Mouse (Mus musculus) MEL (cell line): ENCODE results near the gene Npas4. TPM values are rescaled to one million over a fixed set of nuclear protein-coding genes. Genes with fewer than 3 reads are reported as not detected.
"Not testable (repeated sequence)": the region's sequence is repeated elsewhere in the genome, so short reads cannot be mapped to it uniquely, and the experiment has no call there.

Experiments used
- DNase-seq: peaks from one replicate; pipeline ENCODE4 v3.0.0; 2011; ENCODE audit warnings: low read depth, low spot score
- H3K27ac ChIP-seq: 2 replicates; pipeline ENCODE4 v1.5.1; 2012; ENCODE audit warnings: low read depth, mild to moderate bottlenecking, control low read depth, low read length, moderate library complexity; ENCODE audit not compliant: control insufficient read depth
- H3K27me3 ChIP-seq, 2 experiments: fragments of 150-350 bp in 1 of 2; sonication (generic) in 1 of 2; 2 replicates each; pipeline ENCODE4 v1.6.1; 2012; ENCODE audit warnings: low read length in 2 of 2, mild to moderate bottlenecking in 2 of 2, improper control_type of control experiment in 1 of 2, moderate library complexity in 1 of 2; ENCODE audit not compliant: insufficient read depth in 2 of 2, control insufficient read depth in 1 of 2
- H3K36me3 ChIP-seq, 2 experiments: 2 replicates each; pipeline ENCODE4 v1.6.1; 2012 to 2014; ENCODE audit warnings: low read length in 2 of 2, improper control_type of control experiment in 1 of 2, inconsistent platforms in 1 of 2, mild to moderate bottlenecking in 1 of 2; ENCODE audit not compliant: insufficient read depth in 2 of 2, control insufficient read depth in 1 of 2
- H3K4me1 ChIP-seq, 2 experiments: fragments of 150-350 bp in 1 of 2; sonication (generic) in 1 of 2; 2 replicates each; pipeline ENCODE4 v1.6.1; 2012; ENCODE audit warnings: low read length in 2 of 2, improper control_type of control experiment in 1 of 2, mild to moderate bottlenecking in 1 of 2; ENCODE audit not compliant: insufficient read depth in 2 of 2, control insufficient read depth in 1 of 2
- H3K4me3 ChIP-seq, 2 experiments: fragments of 150-350 bp in 1 of 2; sonication (generic) in 1 of 2; 2 replicates each; pipeline ENCODE4 v1.5.1; 2012; ENCODE audit warnings: low read depth in 2 of 2, low read length in 2 of 2, mild to moderate bottlenecking in 2 of 2, moderate library complexity in 2 of 2, control low read depth in 1 of 2, improper control_type of control experiment in 1 of 2; ENCODE audit not compliant: control insufficient read depth in 1 of 2, insufficient read depth in 1 of 2
- H3K79me2 ChIP-seq: 2 replicates; pipeline ENCODE4 v1.6.1; 2012; ENCODE audit warnings: mild to moderate bottlenecking, low read length, moderate library complexity; ENCODE audit not compliant: control insufficient read depth, poor library complexity, insufficient read depth
- H3K9ac ChIP-seq: 2 replicates; pipeline ENCODE4 v1.6.1; 2012; ENCODE audit warnings: low read depth, mild to moderate bottlenecking, control low read depth, low read length, moderate library complexity; ENCODE audit not compliant: control insufficient read depth, poor library complexity, severe bottlenecking
- H3K9me3 ChIP-seq: fragments of 150-350 bp; sonication (generic); replicated peaks from 2 replicates; pipeline ENCODE4 v1.6.1; 2012; ENCODE audit warnings: mild to moderate bottlenecking, low read length, improper control_type of control experiment, moderate library complexity; ENCODE audit not compliant: insufficient read depth
- BHLHE40 ChIP-seq: IDR thresholded peaks from 2 replicates; pipeline ENCODE4 v1.6.1; 2012; ENCODE audit warnings: low read depth, mild to moderate bottlenecking, inconsistent platforms, low read length, improper control_type of control experiment, borderline replicate concordance
- EP300 ChIP-seq, 2 experiments: IDR thresholded peaks; 2 replicates each; pipeline ENCODE4 v1.6.1; 2011; ENCODE audit warnings: improper control_type of control experiment in 2 of 2, low read length in 2 of 2, low read depth in 1 of 2, mild to moderate bottlenecking in 1 of 2
- ETS1 ChIP-seq: IDR thresholded peaks from 2 replicates; pipeline ENCODE4 v1.6.1; 2012; ENCODE audit warnings: low read depth, mild to moderate bottlenecking, inconsistent platforms, low read length, improper control_type of control experiment, moderate library complexity
- GABPA ChIP-seq: IDR thresholded peaks from 2 replicates; pipeline ENCODE4 v1.6.1; 2012; ENCODE audit warnings: low read depth, mild to moderate bottlenecking, inconsistent platforms, low read length, improper control_type of control experiment, moderate library complexity
- GATA1 ChIP-seq: IDR thresholded peaks from 2 replicates; pipeline ENCODE4 v1.6.1; 2011; ENCODE audit warnings: low read depth, low read length, improper control_type of control experiment
- HCFC1 ChIP-seq: IDR thresholded peaks from 2 replicates; pipeline ENCODE4 v1.6.1; 2012; ENCODE audit warnings: low read depth, mild to moderate bottlenecking, inconsistent platforms, low read length, improper control_type of control experiment, moderate library complexity
- MAZ ChIP-seq: IDR thresholded peaks from 2 replicates; pipeline ENCODE4 v1.6.1; 2012; ENCODE audit warnings: low read depth, mild to moderate bottlenecking, inconsistent platforms, low read length, improper control_type of control experiment
- MYB ChIP-seq: IDR thresholded peaks from 2 replicates; pipeline ENCODE4 v1.6.1; 2011; ENCODE audit warnings: mild to moderate bottlenecking, low read depth, low read length, improper control_type of control experiment
- NELFE ChIP-seq: IDR thresholded peaks from 2 replicates; pipeline ENCODE4 v1.6.1; 2011; ENCODE audit warnings: low read depth, low read length, improper control_type of control experiment
- POLR2AphosphoS2 ChIP-seq: IDR thresholded peaks from 2 replicates; pipeline ENCODE4 v1.6.1; 2011; ENCODE audit warnings: low read length, improper control_type of control experiment
- TBP ChIP-seq: IDR thresholded peaks from 2 replicates; pipeline ENCODE4 v1.8.0; 2011; ENCODE audit warnings: low read depth, low read length, improper control_type of control experiment
- TCF12 ChIP-seq: IDR thresholded peaks from 2 replicates; pipeline ENCODE4 v1.6.1; 2014; ENCODE audit warnings: low read depth, mild to moderate bottlenecking, inconsistent platforms, low read length, improper control_type of control experiment, moderate library complexity
- USF1 ChIP-seq: IDR thresholded peaks from 2 replicates; pipeline ENCODE4 v1.6.1; 2014; ENCODE audit warnings: low read depth, mild to moderate bottlenecking, inconsistent platforms, low read length, improper control_type of control experiment, moderate library complexity
- ZC3H11A ChIP-seq: IDR thresholded peaks from 2 replicates; pipeline ENCODE4 v1.6.1; 2012; ENCODE audit warnings: low read depth, mild to moderate bottlenecking, inconsistent platforms, low read length, improper control_type of control experiment
- ZKSCAN1 ChIP-seq: IDR thresholded peaks from 2 replicates; pipeline ENCODE4 v1.6.1; 2012; ENCODE audit warnings: low read depth, mild to moderate bottlenecking, inconsistent platforms, low read length, improper control_type of control experiment, moderate library complexity
- polyA plus RNA-seq, 2 experiments: library from polyadenylated mRNA; stranded (reverse) in 1 of 2; unstranded in 1 of 2; fragments of >175 nt in 1 of 2; fragments of >200 nt in 1 of 2; gene quantifications; 2 replicates each; pipeline versions ENCODE4 v1.2.1 to v1.2.4; 2012; ENCODE audit warnings: low replicate concordance in 2 of 2, low read depth in 1 of 2; ENCODE audit not compliant: insufficient read length in 2 of 2, insufficient read depth in 1 of 2, missing spikeins in 1 of 2
- total RNA-seq: library from RNA; depleted of rRNA; stranded (reverse); fragments of 300-350 nt; gene quantifications from 2 replicates; pipeline ENCODE4 v1.2.3, GENCODE M21; 2012

Npas4 gene
- total and polyA plus RNA-seq, 3 experiments = not detected

GRCm38 (mm10) chr19:4961928-4962601 lies 28.1 kb downstream of the Npas4 start, which contains the start of gene Mrpl11 (continued):
- TF ChIP-seq GABPA = no peak
- TF ChIP-seq USF1 = 0 out of 2 replicates have a peak, but pooled peaks have one; percentile 34
- TF ChIP-seq EP300 (IDR thresholded peaks at IDR 0.05; ENCODE audit: low read depth in 1 of 2, low read length in 2 of 2) = 0 out of 4 replicates have a peak, but pooled peaks of 1 of the 2 experiments have one; percentile 9
- peak; percentile 69 for TF ChIP-seq NELFE
- TF ChIP-seq MAZ = 0 out of 2 replicates have a peak, but pooled peaks have one; percentile 24
- TF ChIP-seq ZKSCAN1 = no peak
- no peak for TF ChIP-seq MYB
- no peak for TF ChIP-seq ZC3H11A
- peak; percentile 65 for TF ChIP-seq TBP
- TF ChIP-seq ETS1 = no peak
- TF ChIP-seq POLR2AphosphoS2 = no peak
- 0 out of 2 replicates have a peak, but pooled peaks have one; percentile 3 for TF ChIP-seq TCF12
- TF ChIP-seq HCFC1 = peak; percentile 98
- peak; percentile 72 for TF ChIP-seq GATA1
- TF ChIP-seq, all 39 proteins: peak for 22

GRCm38 (mm10) chr19:4948641-4949040 lies 41.5 kb downstream of the Npas4 start:
- peaks cover 2 to 15% of the 10 kb centered on the region in 2 experiments for H3K27me3 ChIP-seq

GRCm38 (mm10) chr19:4945540-4945939 lies 44.6 kb downstream of the Npas4 start:
- no peak for TF ChIP-seq BHLHE40
- Histone ChIP-seq H3K4me3 (no peak overlapping the region), H3K4me1 (no peaks in the 10 kb centered on the region; a peak in 1 of 4 replicates), H3K36me3 (no peaks in the 10 kb centered on the region), H3K9ac (no peak overlapping the region), H3K27ac (no peak overlapping the region), H3K9me3 (no peaks in the 10 kb centered on the region), H3K27me3 (peaks cover 5 to 12% of the 10 kb centered on the region in 2 experiments), H3K79me2 (no peaks in the 10 kb centered on the region)
- DNase-seq = no peak

More at GRCm38 (mm10) chr19:4948641-4949040, 41.5 kb downstream of the Npas4 start:
- not testable (repeated sequence) for H3K4me3 ChIP-seq, H3K9ac ChIP-seq, DNase-seq, H3K4me1 ChIP-seq, H3K79me2 ChIP-seq, H3K9me3 ChIP-seq, H3K36me3 ChIP-seq, H3K27ac ChIP-seq
